Mouse (Mus musculus): ENCODE data around the gene G6pc.

- TF ChIP-seq CTCF (conservative IDR thresholded peaks at IDR 0.05; ENCODE audit: low read length): no peak
- no peak for TF ChIP-seq NANOG (IDR thresholded peaks at IDR 0.05; ENCODE audit: borderline replicate concordance, low read length)
Measured at GRCm38 (mm10) chr11:101348774-101349173, 18.6 kb upstream of the G6pc start.
